Mouse (Mus musculus): Measurements from ENCODE around the gene Dgcr6. TPM values are rescaled to one million over a fixed set of nuclear protein-coding genes. Genes with fewer than 3 reads are reported as not detected.

Gene Dgcr6
- polyA plus RNA-seq, 1 experiment from 2014 or later: 78.6 TPM

GRCm38 (mm10) chr16:18066060-18067009 lies 13.7 kb downstream of the Dgcr6 start:
- Histone ChIP-seq H3K36me3 (ENCODE audit: insufficient read depth, low read length) (peaks cover 5% of the 10 kb centered on the region; the same call in 1 of the 2 replicates), H3K4me1 (ENCODE audit: insufficient read depth, low read depth, low read length) (peaks cover 6% of the 10 kb centered on the region), H3K27me3 (replicated peaks; ENCODE audit: insufficient read depth, low read length) (no peaks in the 10 kb centered on the region), H3K9ac (replicated peaks; ENCODE audit: low read depth) (peak overlapping the region; percentile 76), H3K9me3 (ENCODE audit: low read length) (no peaks in the 10 kb centered on the region), H3K27ac (ENCODE audit: low read length) (peak overlapping the region; percentile 79), H3K4me3 (ENCODE audit: low read depth, low read length) (peak overlapping the region; percentile 89), H3K4me2 (replicated peaks; ENCODE audit: low read depth, low read length) (peak overlapping the region; percentile 95)
- 1% methylated on average over 56 of the region's 81 CpGs for WGBS
- TF ChIP-seq EP300 (IDR thresholded peaks at IDR 0.05) (no peak), CTCF (IDR thresholded peaks at IDR 0.05) (0 out of 2 replicates have a peak, but pooled peaks have one; percentile 7)
- peak; percentile 99 for ATAC-seq
- DNase-seq (ENCODE audit: low spot score): peak; percentile 97

- H3K4me2 ChIP-seq (replicated peaks; ENCODE audit: low read depth, low read length): no peak overlapping the region
- peaks cover 12% of the 10 kb centered on the region; the same call in 1 of the 2 replicates for H3K36me3 ChIP-seq (ENCODE audit: insufficient read depth, low read length)
- TF ChIP-seq EP300 (IDR thresholded peaks at IDR 0.05) (no peak), CTCF (IDR thresholded peaks at IDR 0.05) (no peak)
- no peak for ATAC-seq
- no peak overlapping the region for H3K4me3 ChIP-seq (ENCODE audit: low read depth, low read length)
- no peaks in the 10 kb centered on the region for H3K27me3 ChIP-seq (replicated peaks; ENCODE audit: insufficient read depth, low read length)
- 87% methylated on average over 8 of the region's 8 CpGs for WGBS
- no peaks in the 10 kb centered on the region for H3K9me3 ChIP-seq (ENCODE audit: low read length)
- H3K4me1 ChIP-seq (ENCODE audit: insufficient read depth, low read depth, low read length): peaks cover 6% of the 10 kb centered on the region
- no peak for DNase-seq (ENCODE audit: low spot score)
- H3K27ac ChIP-seq (ENCODE audit: low read length): no peak overlapping the region
- H3K9ac ChIP-seq (replicated peaks; ENCODE audit: low read depth): no peak overlapping the region
Measured at GRCm38 (mm10) chr16:18068653-18069376, 16.2 kb downstream of the Dgcr6 start.

- H3K4me3 ChIP-seq (ENCODE audit: low read depth, low read length): no peak overlapping the region
- H3K9me3 ChIP-seq (ENCODE audit: low read length): no peaks in the 10 kb centered on the region
- 88% methylated on average over 5 of the region's 5 CpGs for WGBS
- ATAC-seq: no peak
- H3K27me3 ChIP-seq (replicated peaks; ENCODE audit: insufficient read depth, low read length): no peaks in the 10 kb centered on the region
- H3K4me1 ChIP-seq (ENCODE audit: insufficient read depth, low read depth, low read length): peaks cover 6% of the 10 kb centered on the region
- no peak for DNase-seq (ENCODE audit: low spot score)
- TF ChIP-seq EP300 (IDR thresholded peaks at IDR 0.05) (no peak), CTCF (IDR thresholded peaks at IDR 0.05) (no peak)
- peaks cover 12% of the 10 kb centered on the region; the same call in 1 of the 2 replicates for H3K36me3 ChIP-seq (ENCODE audit: insufficient read depth, low read length)
- no peak overlapping the region for H3K9ac ChIP-seq (replicated peaks; ENCODE audit: low read depth)
- H3K4me2 ChIP-seq (replicated peaks; ENCODE audit: low read depth, low read length): no peak overlapping the region
- no peak overlapping the region for H3K27ac ChIP-seq (ENCODE audit: low read length)
Measured at GRCm38 (mm10) chr16:18070798-18071197, 18.1 kb downstream of the Dgcr6 start.

- Histone ChIP-seq H3K27ac (ENCODE audit: low read length) (no peak overlapping the region), H3K9me3 (ENCODE audit: low read length) (no peaks in the 10 kb centered on the region), H3K9ac (replicated peaks; ENCODE audit: low read depth) (no peak overlapping the region), H3K27me3 (replicated peaks; ENCODE audit: insufficient read depth, low read length) (no peaks in the 10 kb centered on the region), H3K4me1 (ENCODE audit: insufficient read depth, low read depth, low read length) (peaks cover 2% of the 10 kb centered on the region), H3K4me3 (ENCODE audit: low read depth, low read length) (no peak overlapping the region), H3K36me3 (ENCODE audit: insufficient read depth, low read length) (peaks cover 12% of the 10 kb centered on the region; the same call in 1 of the 2 replicates), H3K4me2 (replicated peaks; ENCODE audit: low read depth, low read length) (no peak overlapping the region)
- ATAC-seq (no peak), DNase-seq (ENCODE audit: low spot score) (no peak)
- TF ChIP-seq EP300 (IDR thresholded peaks at IDR 0.05) (no peak), CTCF (IDR thresholded peaks at IDR 0.05) (no peak)
- WGBS: 93% methylated on average over 13 of the region's 13 CpGs
Measured at GRCm38 (mm10) chr16:18072089-18072488, 19.4 kb downstream of the Dgcr6 start.

GRCm38 (mm10) chr16:18073259-18073962 lies 20.8 kb downstream of the Dgcr6 start:
- DNase-seq (ENCODE audit: low spot score) (peak; percentile 72), ATAC-seq (peak; percentile 88)
- H3K4me3 ChIP-seq (ENCODE audit: low read depth, low read length): no peak overlapping the region
- WGBS: 61% methylated on average over 9 of the region's 9 CpGs
- peaks cover 12% of the 10 kb centered on the region; the same call in 1 of the 2 replicates for H3K36me3 ChIP-seq (ENCODE audit: insufficient read depth, low read length)
- no peak overlapping the region for H3K9ac ChIP-seq (replicated peaks; ENCODE audit: low read depth)
- no peaks in the 10 kb centered on the region for H3K27me3 ChIP-seq (replicated peaks; ENCODE audit: insufficient read depth, low read length)
- H3K9me3 ChIP-seq (ENCODE audit: low read length): no peaks in the 10 kb centered on the region
- no peak overlapping the region for H3K27ac ChIP-seq (ENCODE audit: low read length)
- H3K4me1 ChIP-seq (ENCODE audit: insufficient read depth, low read depth, low read length): no peaks in the 10 kb centered on the region
- TF ChIP-seq EP300 (IDR thresholded peaks at IDR 0.05) (no peak), CTCF (IDR thresholded peaks at IDR 0.05) (no peak)
- no peak overlapping the region for H3K4me2 ChIP-seq (replicated peaks; ENCODE audit: low read depth, low read length)
